Mouse (Mus musculus): Measurements from ENCODE around the gene Usp40.
"Not testable (repeated sequence)": the region's sequence is repeated elsewhere in the genome, so short reads cannot be mapped to it uniquely, and the experiment has no call there.

Usp40 gene

DNA sequence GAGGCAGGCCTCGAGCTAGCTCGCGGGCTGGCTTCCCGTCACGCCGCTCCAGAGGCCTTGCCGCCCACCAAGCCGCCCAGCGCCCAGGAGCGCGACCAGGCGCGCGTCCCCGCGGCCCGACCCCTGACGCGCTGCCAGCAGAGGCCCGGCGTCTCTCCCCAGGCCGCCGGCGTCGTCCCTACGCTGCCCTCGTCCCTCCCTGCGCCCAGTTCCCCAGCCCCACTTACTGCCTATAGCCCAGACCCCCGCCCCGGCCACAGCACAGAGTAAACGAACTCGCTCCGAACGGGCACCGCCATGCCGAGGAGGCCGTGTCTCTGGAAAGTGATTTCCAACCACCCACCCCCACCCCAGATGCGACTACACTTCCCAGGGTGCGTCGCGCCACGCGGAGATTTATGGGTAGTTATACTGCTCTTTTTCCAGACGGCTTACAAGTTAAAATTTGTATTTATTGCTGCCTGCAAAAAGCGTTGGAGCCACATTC, at the start of gene Usp40:
TSS of gene Usp40 (minus strand) at position 341 of the 487 bp plus-strand sequence.
- peak; percentile 72 to 74 for DNase-seq

DNA sequence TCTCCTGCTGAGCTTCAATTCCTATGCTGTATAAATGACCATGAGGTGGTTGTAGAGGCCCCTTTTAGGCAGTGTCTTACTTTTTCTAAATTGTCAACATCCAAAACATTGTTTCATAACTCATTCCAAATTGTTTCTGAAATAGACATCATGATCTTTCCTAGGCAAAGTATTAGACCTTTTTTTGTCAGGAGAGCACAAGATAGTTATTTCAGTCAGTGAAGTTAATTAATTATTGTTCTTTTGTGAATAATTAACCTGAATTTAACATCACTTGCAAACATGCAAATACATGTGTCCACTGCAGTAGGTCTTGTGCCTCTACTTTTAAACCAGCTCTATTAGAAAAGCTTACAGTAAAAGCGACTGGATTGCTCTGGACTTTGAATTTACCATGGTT, 46.7 kb upstream of the Usp40 start, which contains the start of gene Ugt1a10:
TSS of gene Ugt1a10 (plus strand) at position 301 of the 400 bp plus-strand sequence.
- no peak for DNase-seq

DNA sequence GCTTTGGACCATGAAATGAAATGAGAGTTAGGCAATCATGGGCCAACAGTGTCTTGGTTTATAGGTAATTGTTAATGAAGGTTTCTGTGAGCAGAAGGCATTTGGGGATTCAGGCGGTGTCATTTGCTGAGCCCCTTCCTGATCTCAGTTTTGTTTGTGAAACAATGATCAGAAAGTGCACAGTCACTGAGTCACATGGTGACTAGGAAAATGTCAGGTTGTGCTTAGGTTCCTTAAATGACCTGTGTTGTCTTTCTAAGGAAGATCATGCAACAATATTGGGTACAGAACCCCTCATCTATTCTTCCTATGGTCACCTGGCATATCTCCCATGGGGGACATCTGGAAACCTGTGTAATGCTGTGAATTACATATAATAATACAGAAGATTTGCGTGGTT, 39.1 kb upstream of the Usp40 start:
- not testable (repeated sequence) for DNase-seq

DNA sequence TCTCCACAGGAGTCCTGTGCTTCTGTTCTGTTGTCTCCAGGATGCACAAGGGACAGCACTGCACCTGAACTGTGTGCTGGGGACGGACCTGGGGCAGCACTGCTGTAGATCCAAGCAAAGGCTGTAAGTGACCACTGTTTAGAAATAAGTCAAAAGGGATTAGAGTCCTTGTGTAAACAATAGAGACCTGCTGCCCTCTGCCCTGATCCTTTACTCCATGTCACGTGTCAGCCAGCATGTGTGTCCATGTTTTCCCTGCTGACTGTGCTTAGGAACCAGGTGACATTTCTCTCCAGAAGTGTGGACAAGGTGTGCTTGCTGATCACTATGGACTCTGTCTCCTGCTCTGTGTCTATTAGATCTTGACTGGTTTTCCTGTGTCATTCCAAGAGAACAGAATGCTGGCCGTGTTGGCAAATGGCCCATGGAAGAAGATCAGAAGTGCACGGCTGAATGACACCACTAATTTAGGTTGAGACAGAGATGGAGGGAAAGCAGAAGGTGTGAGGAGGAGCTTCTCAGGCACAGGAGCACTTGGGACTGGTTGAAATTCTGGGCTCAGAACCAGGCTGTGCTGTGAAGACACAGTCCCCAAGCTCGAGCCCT, 36.6 kb upstream of the Usp40 start:
- DNase-seq: peak; percentile 5 to 13

DNA sequence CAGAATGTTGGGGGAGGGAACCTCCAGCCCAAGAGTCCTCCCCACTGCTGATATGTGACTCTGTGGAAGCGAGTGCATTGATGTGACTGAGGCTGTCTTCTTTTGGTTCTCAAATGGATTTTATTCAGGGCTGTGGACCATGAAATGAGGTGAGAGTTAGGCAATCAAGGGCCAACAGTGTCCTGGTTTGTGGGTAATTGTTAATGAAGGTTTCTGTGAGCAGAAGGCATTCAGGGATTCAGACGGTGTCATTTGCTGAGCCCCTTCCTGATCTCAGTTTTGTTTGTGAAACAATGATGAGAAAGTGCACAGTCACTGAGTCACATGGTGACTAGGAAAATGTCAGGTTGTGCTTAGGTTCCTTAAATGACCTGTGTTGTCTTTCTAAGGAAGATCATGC, 34.7 kb upstream of the Usp40 start:
- not testable (repeated sequence) for DNase-seq

DNA sequence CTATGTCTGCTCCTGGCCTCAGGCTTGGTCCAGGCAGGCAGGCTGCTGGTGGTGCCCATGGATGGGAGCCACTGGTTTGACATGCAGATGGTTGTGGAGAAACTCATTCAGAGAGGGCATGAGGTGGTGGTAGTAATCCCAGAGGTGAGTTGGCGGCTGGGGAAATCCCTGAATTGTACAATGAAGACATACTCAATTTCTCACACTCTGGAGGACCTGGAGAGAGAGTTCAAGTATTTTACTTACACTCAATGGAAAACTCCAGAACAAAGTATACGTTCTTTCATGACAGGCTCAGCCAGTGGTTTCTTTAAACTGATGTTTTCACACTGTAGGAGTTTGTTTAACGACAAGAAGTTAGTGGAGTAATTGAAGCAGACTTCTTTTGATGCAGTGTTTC, 16.9 kb upstream of the Usp40 start:
- not testable (repeated sequence) for DNase-seq

DNA sequence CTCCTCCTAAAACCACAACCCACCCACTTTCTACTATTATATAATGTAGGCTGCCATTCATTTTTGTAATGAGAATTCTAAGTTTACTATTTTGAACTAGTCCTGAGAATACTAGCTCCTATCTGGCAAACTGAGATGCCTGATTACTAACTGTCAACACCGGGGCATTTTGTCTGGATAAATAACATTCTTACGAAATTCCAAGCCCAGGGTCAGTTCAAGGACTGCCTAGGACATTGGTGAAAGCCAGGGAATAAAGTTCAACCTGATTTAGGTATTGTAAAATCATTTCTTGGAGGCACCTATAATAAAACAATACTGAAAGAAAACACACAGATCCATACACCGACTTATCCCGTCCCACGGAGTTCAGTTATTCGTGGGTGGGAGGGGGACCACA, 7.0 kb upstream of the Usp40 start:
- DNase-seq: no peak

DNA sequence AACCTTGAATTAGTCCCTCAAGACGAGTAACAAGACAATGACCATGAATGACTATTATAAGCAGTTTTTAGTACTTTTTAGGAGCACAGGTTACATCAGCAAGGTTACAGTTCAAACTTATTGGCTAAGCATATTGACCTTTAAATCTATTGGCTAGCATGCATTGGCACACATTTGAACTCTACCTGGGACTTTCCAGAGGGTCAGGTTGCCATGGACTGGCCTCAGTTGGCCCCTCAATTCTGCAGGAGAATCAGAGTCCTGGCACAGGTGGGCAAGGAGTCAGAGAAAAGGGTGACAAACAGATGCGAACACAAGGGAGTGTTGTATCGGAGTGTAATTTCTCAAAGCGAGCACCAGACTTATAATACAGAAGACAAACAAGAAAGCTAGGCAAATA, 6.3 kb upstream of the Usp40 start:
- no peak for DNase-seq

DNA sequence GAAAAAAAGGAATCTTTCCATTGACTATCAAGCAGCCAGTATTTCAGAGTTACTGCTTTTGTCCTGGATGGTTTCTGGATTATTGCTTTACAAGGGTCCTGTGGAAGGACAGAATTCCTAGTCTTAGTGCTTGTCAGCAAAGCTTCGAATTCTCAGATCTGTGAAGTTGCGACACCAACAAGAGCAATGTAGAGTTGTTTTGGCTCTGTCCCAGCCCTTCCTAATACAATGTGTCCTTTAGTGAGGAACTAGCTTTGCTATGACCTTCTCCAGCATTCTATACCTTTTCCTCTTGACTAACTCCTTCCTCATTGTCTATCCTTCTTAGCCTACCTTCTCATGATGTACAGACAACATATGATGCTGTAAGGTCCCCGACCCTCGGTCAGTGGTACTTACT, 5.8 kb upstream of the Usp40 start:
- no peak for DNase-seq

DNA sequence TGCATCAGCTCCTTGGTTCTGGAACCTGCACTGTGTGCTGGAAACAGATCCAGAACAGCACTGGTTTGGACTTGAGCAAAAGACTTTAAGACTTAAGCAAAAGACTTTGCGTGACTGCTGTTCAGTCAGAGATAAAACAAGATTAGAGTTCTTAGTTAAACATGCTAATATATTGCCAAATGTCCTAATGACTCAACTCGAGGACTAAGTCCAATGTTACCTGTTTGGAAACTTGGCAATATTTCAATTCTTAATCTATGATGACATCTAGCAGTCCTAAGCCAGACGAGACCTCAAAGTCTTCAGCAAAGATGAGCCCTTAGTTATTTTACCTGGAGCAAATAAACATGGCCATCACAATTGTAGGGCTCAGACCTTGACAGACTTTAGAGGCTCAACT, 5.4 kb upstream of the Usp40 start:
- DNase-seq: no peak

DNA sequence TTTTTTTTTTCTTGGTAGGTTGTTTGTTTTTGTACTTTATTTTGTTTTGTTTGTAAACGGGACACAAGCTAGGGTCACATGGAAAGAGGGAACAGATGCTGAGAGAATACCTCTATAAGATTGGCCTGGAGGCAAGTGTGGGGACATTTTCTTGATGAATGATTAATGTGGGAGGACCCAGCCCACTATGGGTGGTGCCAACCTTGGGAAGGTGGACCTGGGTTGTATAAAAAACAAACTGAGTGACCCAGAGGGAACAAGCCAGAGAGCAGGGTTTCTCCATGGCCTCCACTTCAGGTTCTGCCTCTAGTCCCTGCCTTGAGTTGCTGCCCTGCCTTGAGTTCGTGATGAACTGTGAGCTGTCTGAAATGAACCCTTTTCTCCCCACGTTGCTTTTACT, 1.2 kb upstream of the Usp40 start:
- DNase-seq: no peak

DNA sequence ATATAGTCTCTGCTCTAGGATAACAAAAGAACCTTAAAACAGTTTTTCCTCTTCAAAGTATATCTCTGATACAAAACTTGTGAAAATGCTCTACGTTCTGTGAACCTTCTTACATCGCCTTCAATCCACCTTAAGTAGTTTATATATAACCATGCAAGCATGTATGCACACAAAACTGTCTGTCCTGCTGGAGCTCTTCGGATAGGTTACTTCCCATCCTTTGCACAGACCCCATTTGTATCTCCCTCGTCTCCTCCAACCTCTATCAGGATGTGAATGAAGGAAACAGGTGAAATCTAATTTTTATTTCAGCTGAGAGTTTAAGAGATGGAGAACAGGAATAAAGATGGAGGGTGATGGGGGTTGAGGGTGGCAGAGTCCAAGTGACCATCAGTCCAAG, 384 bp upstream of the Usp40 start:
- no peak for DNase-seq

DNA sequence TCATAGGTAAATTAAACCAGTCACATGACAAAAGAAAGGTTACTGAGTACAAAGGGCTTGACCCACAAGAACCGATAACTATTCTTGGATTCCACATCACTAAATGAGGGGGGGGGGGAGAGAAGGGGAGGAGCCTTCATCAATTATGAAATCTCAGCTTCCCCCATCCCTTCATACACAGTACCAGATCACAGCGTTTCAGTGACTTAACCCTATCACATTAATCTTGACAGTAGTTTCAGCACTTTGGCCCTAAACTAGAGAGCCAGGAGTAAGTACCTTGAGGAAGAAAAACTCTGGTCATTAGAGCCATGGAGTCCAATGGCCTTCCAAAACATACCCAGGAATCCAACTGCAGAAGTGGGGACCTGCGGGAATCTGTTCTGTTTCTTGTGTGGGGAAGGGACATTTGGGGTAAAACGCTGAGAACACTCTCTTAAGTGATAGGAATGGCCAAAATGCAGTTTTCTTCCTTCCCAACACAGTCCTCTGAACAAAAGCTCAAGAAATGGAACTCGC, 600 bp downstream of the Usp40 start:
- DNase-seq: no peak

DNA sequence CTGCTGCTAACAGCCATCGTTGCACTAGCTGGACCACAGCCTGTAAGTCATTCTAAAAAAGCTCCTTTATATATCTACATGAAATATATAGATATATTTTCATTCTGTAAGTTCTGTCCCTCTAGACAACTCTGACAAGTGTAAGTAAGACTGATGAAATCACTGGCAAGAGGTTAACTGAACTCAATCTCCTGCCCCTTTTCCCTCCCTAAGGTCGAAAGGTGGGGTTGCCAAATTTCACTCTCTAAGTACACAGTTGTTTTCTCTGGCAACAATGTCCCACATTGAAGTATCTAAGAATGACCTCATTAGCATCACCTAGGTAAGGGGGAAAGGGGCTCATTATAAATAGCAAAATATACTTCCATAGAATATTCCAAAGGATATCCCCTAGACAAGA, 15.6 kb downstream of the Usp40 start:
- DNase-seq: no peak

DNA sequence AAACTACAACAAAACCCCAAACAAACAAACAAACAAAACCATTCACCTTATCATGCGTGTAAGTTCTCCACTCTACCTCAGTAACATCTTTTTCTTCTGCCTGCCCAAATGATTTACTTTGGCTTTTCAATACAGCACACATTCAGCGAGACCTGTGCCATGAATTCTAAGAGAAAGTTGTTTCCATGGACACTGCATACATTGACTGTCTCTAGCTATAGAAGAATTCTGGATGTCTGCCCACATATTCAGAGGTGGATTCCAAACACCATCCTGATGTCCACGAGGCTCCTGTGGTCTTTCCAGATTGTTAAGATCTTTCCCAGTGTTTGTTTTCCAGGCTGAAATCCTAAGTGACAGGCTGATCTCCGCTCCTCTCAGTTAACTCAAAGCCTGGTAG, 26.1 kb downstream of the Usp40 start:
- DNase-seq: no peak

DNA sequence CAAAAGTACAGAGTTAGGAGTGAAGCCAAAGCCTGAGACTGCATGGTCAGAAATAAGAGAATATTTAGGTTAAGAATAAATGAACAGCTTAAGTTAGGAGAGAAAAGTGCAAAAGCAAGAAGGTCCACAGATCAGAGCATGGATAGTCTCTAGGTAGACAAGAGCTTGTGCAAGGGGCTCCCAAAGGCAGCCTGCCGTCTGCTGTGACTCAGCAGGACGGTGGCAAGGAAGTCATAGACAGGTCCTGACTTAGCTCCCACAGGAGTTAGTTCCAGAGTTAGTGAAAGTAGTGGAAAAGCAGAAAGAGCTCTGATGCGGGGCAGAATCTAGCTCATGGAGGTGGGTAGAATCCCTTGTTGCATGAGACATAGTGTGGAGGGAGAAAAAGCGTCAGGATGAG, 38.0 kb downstream of the Usp40 start:
- DNase-seq: no peak

DNA sequence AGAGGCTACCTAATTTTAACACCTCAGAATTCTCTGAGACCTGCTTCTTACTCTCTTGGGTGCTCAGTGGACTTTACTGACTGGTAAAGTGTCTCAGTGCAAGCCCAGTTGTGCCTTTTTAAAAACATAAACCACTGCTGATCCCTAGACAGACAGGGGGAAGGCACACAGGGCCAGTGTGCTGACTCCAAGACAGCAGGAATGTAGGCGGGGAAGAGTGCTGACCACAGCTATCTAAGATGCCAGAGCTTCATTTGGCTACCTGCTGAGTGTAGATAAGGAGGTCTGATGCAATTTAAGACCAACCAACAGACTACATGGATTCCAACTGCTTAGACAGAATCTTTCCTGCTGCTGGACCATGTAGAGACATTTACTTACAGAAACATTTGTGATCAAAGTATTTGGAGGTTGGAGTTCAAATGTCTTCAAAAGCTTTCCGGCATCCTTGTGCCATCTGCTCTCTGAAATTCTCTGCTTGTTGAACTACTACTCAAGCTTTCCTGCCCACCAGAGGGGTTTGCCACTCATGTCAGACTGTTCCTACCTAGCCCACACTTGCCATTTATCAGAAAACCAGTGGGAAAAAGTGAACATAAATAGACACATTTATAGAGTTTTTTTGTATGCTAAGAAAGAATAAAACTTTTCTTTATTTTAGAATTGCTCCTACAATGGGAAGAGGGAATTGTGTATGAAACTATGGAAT, 46.7 kb downstream of the Usp40 start:
- DNase-seq: no peak

DNA sequence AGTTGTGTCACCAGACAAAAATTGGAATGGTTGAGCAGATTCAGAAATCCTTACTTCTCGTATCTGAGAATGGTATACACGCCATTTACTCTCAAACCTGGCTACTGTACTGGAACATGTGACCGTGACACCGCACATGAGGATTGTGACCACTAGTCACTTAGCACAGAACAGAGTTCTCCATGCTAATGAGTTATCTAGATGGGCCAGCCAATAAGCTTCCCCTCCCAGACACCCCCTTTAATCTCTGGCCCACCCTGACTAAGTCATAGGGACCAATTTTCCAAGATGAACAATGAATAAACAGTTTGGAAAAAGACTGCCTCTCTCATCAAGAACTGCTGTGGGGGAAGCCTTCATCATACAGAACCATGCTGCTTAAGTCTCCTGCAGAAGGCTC, 47.6 kb downstream of the Usp40 start:
- DNase-seq: no peak

DNA sequence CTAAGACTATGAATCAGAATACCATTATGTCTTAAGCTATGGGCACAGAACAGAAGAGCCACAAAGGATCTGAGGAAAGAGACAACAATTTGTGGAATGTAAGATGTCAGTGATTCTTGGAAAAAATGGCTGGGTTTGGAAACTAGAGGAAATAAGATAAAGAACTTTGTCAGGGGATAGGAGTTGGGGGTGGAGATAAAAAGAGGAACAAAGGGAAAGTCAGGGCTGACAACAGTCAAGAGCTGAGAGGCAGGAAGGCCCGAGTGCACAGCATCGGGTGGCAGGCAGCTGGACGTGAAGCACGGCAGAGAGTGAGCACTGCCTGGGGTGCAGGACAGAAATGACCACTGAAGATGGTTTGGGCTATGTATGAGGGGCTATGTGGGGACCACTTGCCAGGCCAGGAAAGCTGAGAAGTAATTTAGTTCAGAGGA, 48.3 kb downstream of the Usp40 start:
- no peak for DNase-seq

DNA sequence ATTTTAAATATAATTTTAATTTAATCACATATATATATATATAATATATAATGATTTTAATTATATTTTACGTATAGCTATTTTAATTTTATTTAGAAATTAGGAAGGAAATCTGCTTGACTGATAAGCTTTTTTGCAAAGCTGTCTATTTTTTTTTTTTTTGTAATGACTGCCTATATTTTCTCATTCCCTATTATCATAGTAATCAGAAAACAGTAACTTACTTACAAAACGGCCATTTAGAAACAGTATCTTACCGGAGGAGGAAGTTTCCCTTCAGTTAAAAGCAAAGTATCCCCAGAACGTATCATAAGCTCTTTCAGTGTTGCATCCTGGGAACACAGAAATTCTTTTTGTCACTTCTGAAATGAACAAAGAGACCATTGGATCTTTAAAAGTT, 48.8 kb downstream of the Usp40 start:
- no peak for DNase-seq

DNA sequence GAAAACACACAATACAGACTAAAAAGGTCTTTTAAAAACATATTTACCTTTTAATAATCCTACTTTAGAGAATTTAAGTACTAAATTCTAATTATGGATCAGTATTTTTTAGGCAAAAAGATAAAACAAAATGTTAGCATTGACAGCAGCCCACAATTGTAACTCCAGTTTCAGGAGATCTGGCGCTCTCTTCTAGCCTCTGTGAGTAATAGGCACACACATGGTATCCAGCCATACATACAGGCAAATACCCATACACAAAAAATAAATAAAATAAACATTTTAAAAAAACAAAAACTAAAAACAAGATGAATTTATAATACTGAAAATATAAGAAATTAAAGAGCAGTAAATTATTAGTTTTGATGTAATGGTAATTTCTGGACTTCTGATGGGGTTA, 49.4 kb downstream of the Usp40 start:
- no peak for DNase-seq

DNA sequence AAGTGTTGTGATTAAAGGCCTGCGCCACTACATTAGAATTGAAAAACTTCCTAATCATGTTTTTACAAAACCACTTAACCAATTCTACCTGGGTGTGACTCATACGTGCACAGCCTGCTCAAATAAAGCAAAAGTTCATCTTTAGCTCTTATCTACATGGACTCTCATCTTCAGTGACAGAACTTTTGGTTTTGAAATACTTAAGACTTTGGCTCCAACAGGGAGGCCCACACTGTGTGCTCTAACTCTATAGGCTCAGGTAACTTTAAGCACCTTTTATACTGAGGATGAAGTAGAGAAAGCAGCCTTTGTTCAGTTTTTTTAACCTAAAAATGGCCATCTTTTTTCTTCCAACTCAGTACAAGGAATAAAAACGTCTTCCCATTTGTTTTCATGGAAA, 55.3 kb downstream of the Usp40 start:
- DNase-seq: no peak

DNA sequence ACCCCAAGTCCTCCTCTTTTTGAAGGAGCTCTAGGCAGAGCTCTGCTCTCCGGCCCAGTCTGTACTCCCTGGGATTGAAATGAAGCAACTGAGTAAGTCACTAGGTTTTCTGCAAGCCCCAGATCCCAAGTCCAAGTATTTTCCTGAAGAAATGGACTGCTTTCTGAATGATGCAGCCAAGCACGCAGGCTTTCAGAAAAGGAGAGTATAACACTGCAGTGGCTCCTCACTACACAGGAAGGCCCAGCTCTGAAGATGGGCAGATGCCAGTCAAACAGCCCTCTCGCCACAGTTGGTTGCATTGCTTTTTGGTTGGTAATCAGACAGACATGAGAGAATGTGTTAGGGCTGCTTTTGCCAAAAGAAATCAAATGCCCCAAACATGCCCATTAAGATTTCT, 56.7 kb downstream of the Usp40 start:
- no peak for DNase-seq

DNA sequence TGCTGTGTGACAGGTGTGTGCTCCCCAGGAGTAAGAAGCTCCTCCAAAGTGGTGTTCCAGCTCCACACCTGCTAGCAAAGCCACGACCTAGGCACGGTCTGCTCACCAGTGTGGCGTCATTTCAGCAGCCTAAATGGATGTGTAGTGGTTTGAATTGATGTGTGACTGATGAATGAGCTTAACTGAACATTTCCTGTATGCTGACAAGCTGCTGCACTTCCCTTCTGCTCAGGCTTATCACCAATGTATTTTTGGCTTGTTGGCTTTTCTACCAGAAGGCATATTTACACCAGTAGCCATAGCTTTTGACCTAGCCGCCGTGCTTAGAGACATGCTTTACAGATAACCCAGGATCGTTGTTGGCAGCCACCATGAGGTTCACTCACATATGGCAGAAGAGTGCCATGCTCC, 60.7 kb downstream of the Usp40 start:
- no peak for DNase-seq

All from cerebellum, postnatal 36 days (tissue).